Mouse (Mus musculus) adrenal gland, adult 18-20 months (tissue): ENCODE data around the gene Vmn1r143. TPM values are rescaled to one million over a fixed set of nuclear protein-coding genes. Genes with fewer than 3 reads are reported as not detected.
"Not testable (repeated sequence)": the region's sequence is repeated elsewhere in the genome, so short reads cannot be mapped to it uniquely, and the experiment has no call there.

Experiments
- DNase-seq, 2 experiments: peaks; one replicate each; pipeline ENCODE4 v3.0.0; 2021 to 2022; ENCODE audit warnings: low spot score in 2 of 2
- long read RNA-seq, 2 experiments: library from polyadenylated mRNA; stranded (forward); transcript quantifications; one replicate each; pipeline ENCODE4 v2.0.0; 2021
- total RNA-seq, 2 experiments: library from RNA; stranded (reverse); gene quantifications; 1 replicate in 1 of 2; 2 replicates in 1 of 2; pipeline ENCODE4 v1.2.3; 2021

Gene Vmn1r143
- total RNA-seq, result not detected
- long read RNA-seq, experiment 1, result 0 reads
- long read RNA-seq, experiment 2, result 0 reads

- not testable (repeated sequence) for DNase-seq
Observed at GRCm38 (mm10) chr7:22189077-22189476, at the start of gene Vmn1r143. Vmn1r143 (plus strand) TSS chr7:22189377.

GRCm38 (mm10) chr7:22163935-22164334, 25.2 kb upstream of the Vmn1r143 start, which contains the start of gene Vmn1r142:
Vmn1r142 (minus strand) TSS chr7:22164035.
- DNase-seq, result not testable (repeated sequence)

GRCm38 (mm10) chr7:22201164-22201563, 12.0 kb downstream of the Vmn1r143 start, which contains the start of gene Gm8653:
Gm8653 (minus strand) TSS chr7:22201264.
- DNase-seq, result not testable (repeated sequence)

GRCm38 (mm10) chr7:22229384-22229783, 40.2 kb downstream of the Vmn1r143 start, which contains the start of gene Gm8453:
Gm8453 (minus strand) TSS chr7:22229484.
- not testable (repeated sequence) for DNase-seq

Other genes with a start within 250 kb of the Vmn1r143 start
- not detected for gene Vmn1r137, start 194.8 kb upstream of the Vmn1r143 start, total RNA-seq
- gene Vmn1r138, start 160.5 kb upstream of the Vmn1r143 start, total RNA-seq, result not detected
- not detected for gene Gm6176, start 133.1 kb upstream of the Vmn1r143 start, total RNA-seq
- not detected for gene Vmn1r139, start 120.3 kb upstream of the Vmn1r143 start, total RNA-seq
- gene Gm16451, start 71.1 kb upstream of the Vmn1r143 start, total RNA-seq, result not detected
- gene Gm10666, start 54.6 kb upstream of the Vmn1r143 start, total RNA-seq, result not detected
- not detected for gene Vmn1r142, start 25.3 kb upstream of the Vmn1r143 start, total RNA-seq
- not detected for gene Gm8653, start 11.9 kb downstream of the Vmn1r143 start, total RNA-seq
- not detected for gene Gm8453, start 40.1 kb downstream of the Vmn1r143 start, total RNA-seq
- not detected for gene Gm4187, start 140.3 kb downstream of the Vmn1r143 start, total RNA-seq
- not detected for gene Gm8660, start 181.7 kb downstream of the Vmn1r143 start, total RNA-seq
- not detected for gene Vmn1r148, start 224.2 kb downstream of the Vmn1r143 start, total RNA-seq
- gene Vmn1r149, start 248.9 kb downstream of the Vmn1r143 start, total RNA-seq, result not detected